Mouse (Mus musculus): ENCODE measurements around the gene Rps27a.

- TF ChIP-seq POLR2A (IDR thresholded peaks at IDR 0.05; ENCODE audit: borderline replicate concordance, insufficient read depth, low read length) (no peak), CTCF (IDR thresholded peaks at IDR 0.05; ENCODE audit: borderline replicate concordance, insufficient read depth, low read depth, low read length) (no peak)
Observed at GRCm38 (mm10) chr11:29548504-29549424, 855 bp upstream of the Rps27a start.

Measured in cerebellum, adult 2 months (tissue).